ENCODE assay signal across 8 mouse cellular contexts in genomic region chr7:110768451-110769064, GRCm38 (mm10). TPM values are rescaled to one million over a fixed set of nuclear protein-coding genes. Genes with fewer than 3 reads are reported as not detected.
DNase-seq lines count a peak whose midpoint lies in the region; ATAC-seq and TF ChIP-seq lines count a peak whose summit lies in the region.

No protein-coding gene starts in this region.

- H3K36me3 ChIP-seq in heart, embryonic 15.5 days = no peaks in the 10 kb centered on the region
- H3K36me3 ChIP-seq in kidney, embryonic 16.5 days (ENCODE audit: insufficient read depth, low read length) = no peaks in the 10 kb centered on the region
- H3K36me3 ChIP-seq in neural tube, embryonic 13.5 days = no peaks in the 10 kb centered on the region
- no peaks in the 10 kb centered on the region for H3K36me3 ChIP-seq in thymus, adult 2 months (ENCODE audit: control insufficient read depth, insufficient read depth, low read length)

- H3K4me1 ChIP-seq in embryonic fibroblast, embryonic 13.5 days (ENCODE audit: control insufficient read depth, insufficient read depth, low read length) = peaks cover 3% of the 10 kb centered on the region; the same call in 1 of the 2 replicates
- peaks cover 33% of the 10 kb centered on the region for H3K4me1 ChIP-seq in heart, embryonic 15.5 days (replicated peaks)
- peaks cover 19% of the 10 kb centered on the region for H3K4me1 ChIP-seq in kidney, embryonic 16.5 days (ENCODE audit: insufficient read depth, low read length)
- peaks cover 18% of the 10 kb centered on the region for H3K4me1 ChIP-seq in neural tube, embryonic 13.5 days (replicated peaks)
- H3K4me1 ChIP-seq in thymus, adult 2 months (replicated peaks; ENCODE audit: control insufficient read depth, insufficient read depth, low read length) = peaks cover 30% of the 10 kb centered on the region

- peak overlapping the region; percentile 16 for H3K4me3 ChIP-seq in embryonic fibroblast, embryonic 13.5 days (ENCODE audit: insufficient read depth, low read length)
- H3K4me3 ChIP-seq in heart, embryonic 15.5 days = peak overlapping the region; percentile 54
- H3K4me3 ChIP-seq in kidney, embryonic 16.5 days (ENCODE audit: low read length) = peak overlapping the region; percentile 60
- peak overlapping the region; percentile 58 for H3K4me3 ChIP-seq in neural tube, embryonic 13.5 days
- H3K4me3 ChIP-seq in thymus, adult 2 months (ENCODE audit: control insufficient read depth, insufficient read depth, low read length) = peak overlapping the region; percentile 56

- no peaks in the 10 kb centered on the region for H3K9me3 ChIP-seq in heart, embryonic 15.5 days (replicated peaks)
- H3K9me3 ChIP-seq in kidney, embryonic 16.5 days (ENCODE audit: low read length) = no peaks in the 10 kb centered on the region
- H3K9me3 ChIP-seq in neural tube, embryonic 13.5 days = no peaks in the 10 kb centered on the region

- peak overlapping the region; percentile 68 for H3K9ac ChIP-seq in heart, embryonic 15.5 days
- peak overlapping the region; percentile 82 for H3K9ac ChIP-seq in kidney, embryonic 16.5 days (replicated peaks; ENCODE audit: low read length)
- peak overlapping the region; percentile 85 for H3K9ac ChIP-seq in neural tube, embryonic 13.5 days

- TF ChIP-seq POLR2A in embryonic fibroblast, embryonic 13.5 days (IDR thresholded peaks at IDR 0.05; ENCODE audit: low read depth, low read length) = peak; percentile 46; the same call in 1 of the 2 replicates
- no peak for TF ChIP-seq POLR2A in thymus, adult 2 months (IDR thresholded peaks at IDR 0.05; ENCODE audit: control insufficient read depth, extremely low read depth, insufficient read depth, low read length, poor library complexity)

- under 1% methylated on average over 61 of the region's 61 CpGs for WGBS in heart, embryonic 15.5 days
- WGBS in kidney, embryonic 16.5 days = under 1% methylated on average over 61 of the region's 61 CpGs
- WGBS in neural tube, embryonic 13.5 days = 2% methylated on average over 59 of the region's 61 CpGs
- WGBS in thymus, adult 2 months = 1% methylated on average over 61 of the region's 61 CpGs

- ATAC-seq in heart, embryonic 15.5 days (replicated peaks; ENCODE audit: insufficient number of reproducible peaks, insufficient read depth, low FRiP score, low read depth) = peak; percentile 52
- peak; percentile 68 for ATAC-seq in kidney, embryonic 16.5 days (ENCODE audit: low FRiP score, low TSS enrichment)
- ATAC-seq in neural tube, embryonic 13.5 days (ENCODE audit: low read depth) = peak; percentile 87

- no peaks in the 10 kb centered on the region for H3K27me3 ChIP-seq in heart, embryonic 15.5 days
- H3K27me3 ChIP-seq in kidney, embryonic 16.5 days (ENCODE audit: insufficient read depth, low read length) = no peaks in the 10 kb centered on the region
- peaks cover 24% of the 10 kb centered on the region for H3K27me3 ChIP-seq in neural tube, embryonic 13.5 days
- H3K27me3 ChIP-seq in thymus, adult 2 months (ENCODE audit: control insufficient read depth, insufficient read depth, low read length) = no peaks in the 10 kb centered on the region

- no peak for TF ChIP-seq CTCF in embryonic fibroblast, embryonic 13.5 days (IDR thresholded peaks at IDR 0.05; ENCODE audit: borderline replicate concordance, insufficient read depth, low read length)
- no peak for TF ChIP-seq CTCF in thymus, adult 2 months (IDR thresholded peaks at IDR 0.05; ENCODE audit: borderline replicate concordance, control insufficient read depth, extremely low read depth, insufficient read depth, low read length, poor library complexity)

- H3K4me2 ChIP-seq in heart, embryonic 15.5 days = peak overlapping the region; percentile 86
- peak overlapping the region; percentile 97 for H3K4me2 ChIP-seq in kidney, embryonic 16.5 days (replicated peaks; ENCODE audit: low read depth, low read length)
- H3K4me2 ChIP-seq in neural tube, embryonic 13.5 days = peak overlapping the region; percentile 91

- H3K27ac ChIP-seq in embryonic fibroblast, embryonic 13.5 days (ENCODE audit: insufficient read depth, low read length) = no peak overlapping the region
- H3K27ac ChIP-seq in heart, embryonic 15.5 days = peak overlapping the region; percentile 26
- H3K27ac ChIP-seq in kidney, embryonic 16.5 days (ENCODE audit: low read length) = peak overlapping the region; percentile 40
- H3K27ac ChIP-seq in neural tube, embryonic 13.5 days (replicated peaks) = 0 out of 2 replicates have a peak overlapping the region, but pooled peaks have one; percentile 13
- no peak overlapping the region for H3K27ac ChIP-seq in thymus, adult 2 months (ENCODE audit: control insufficient read depth, insufficient read depth, low read length)

- DNase-seq in urinary bladder, adult 2 months (ENCODE audit: low spot score) = peak; percentile 55
- no peak for DNase-seq in urinary bladder, postnatal 36 days (ENCODE audit: low spot score in 2 of 2)
- DNase-seq in lung, adult 18-20 months = peak; percentile 59 to 70
- DNase-seq in thymus, adult 2 months = peak; percentile 47

RNA-seq across cellular contexts. Expression of gene Ampd3, which starts 0.6 kb away (rescaled TPM):
- 19.2 and 19.9 TPM in 2 replicates for polyA plus RNA-seq in urinary bladder, adult 2 months (2012; rRNA removed)
- polyA plus RNA-seq in embryonic fibroblast, embryonic 13.5 days (2011; ENCODE audit: insufficient read length, low read depth, missing spikeins) = 4.6 and 8.8 TPM in 2 replicates
- polyA plus RNA-seq in heart, embryonic 15.5 days (2015; fragmentation: Nextera tagmentation; extraction: Ambion mirVana) = 8.0 and 9.3 TPM in 2 replicates
- polyA plus RNA-seq in kidney, embryonic 16.5 days (2015; fragmentation: Nextera tagmentation; extraction: Ambion mirVana) = 8.8 and 10.1 TPM in 2 replicates
- polyA plus RNA-seq in neural tube, embryonic 13.5 days (2015; fragmentation: Nextera tagmentation; extraction: Ambion mirVana) = 5.2 and 5.4 TPM in 2 replicates
- polyA plus RNA-seq in thymus, adult 2 months (2012; rRNA removed) = 6.8 and 9.8 TPM in 2 replicates

Comparison
In these comparisons a context has a peak if more than half of its experiments do, and no peak if none do; other contexts are left out.
1. DNase-seq: peak in urinary bladder, adult 2 months (single experiment), lung, adult 18-20 months (2 of 2) and thymus, adult 2 months (single experiment); none in urinary bladder, postnatal 36 days (0 of 2).
2. H3K27ac ChIP-seq: peak in heart, embryonic 15.5 days (single experiment), kidney, embryonic 16.5 days (single experiment) and neural tube, embryonic 13.5 days (single experiment); none in embryonic fibroblast, embryonic 13.5 days (single experiment) and thymus, adult 2 months (single experiment).
3. Peak in every context shown above with its lines, with median percentiles within 50 percentile points of each other: H3K4me3 ChIP-seq, ATAC-seq, H3K4me2 ChIP-seq and H3K9ac ChIP-seq.